Mouse (Mus musculus) heart, postnatal 0 days (tissue): ENCODE measurements at regions not wholly inside any gene's neighbourhood (a gene's known extent, or its start where the extent isn't known, plus 50 kb on each side); places are given as distances from the start of the nearest gene placed in this dataset.

Source experiments
- CTCF ChIP-seq: IDR thresholded peaks from 2 replicates; pipeline ENCODE4 v1.5.1; 2016; ENCODE audit warnings: antibody characterized with exemption, control low read depth, low read depth
- EP300 ChIP-seq: IDR thresholded peaks from 2 replicates; pipeline ENCODE4 v1.6.1; 2016; ENCODE audit warnings: antibody characterized with exemption, low read depth

- TF ChIP-seq CTCF, result no peak
- TF ChIP-seq EP300, result no peak
Measured at GRCm38 (mm10) chr6:12210190-12210589, 302.6 kb downstream of the Phf14 start.
